Mouse (Mus musculus): ENCODE data around the gene Il5.
A peak's percentile ranks its signal among the peaks of the same experiment; 100 is the strongest.

- TF ChIP-seq USF1 (IDR thresholded peaks at IDR 0.05; ENCODE audit: low read depth): peak; percentile 80
- TF ChIP-seq CTCF (IDR thresholded peaks at IDR 0.05; ENCODE audit: control insufficient read depth, insufficient read depth, insufficient read length): no peak
- TF ChIP-seq CEBPB (IDR thresholded peaks at IDR 0.05; ENCODE audit: low read depth): no peak
- peak; percentile 89 for TF ChIP-seq MAX (IDR thresholded peaks at IDR 0.05)
- no peak for TF ChIP-seq MYOD1 (IDR thresholded peaks at IDR 0.05; ENCODE audit: control insufficient read depth, insufficient read length, low read depth)
- TF ChIP-seq MYOG (IDR thresholded peaks at IDR 0.05; ENCODE audit: control insufficient read depth, extremely low read depth, insufficient read length): no peak
- TF ChIP-seq FOSL1 (IDR thresholded peaks at IDR 0.05; ENCODE audit: insufficient read depth, low read length, poor library complexity, severe bottlenecking): no peak
Measured at GRCm38 (mm10) chr11:53762827-53763495, 42.4 kb downstream of the Il5 start.

Measured in C2C12 (cell line).